Mouse (Mus musculus) lung, adult 2 months (tissue): ENCODE measurements around the gene Gtsf2.
"Not testable (repeated sequence)": the region's sequence is repeated elsewhere in the genome, so short reads cannot be mapped to it uniquely, and the experiment has no call there.

ENCODE experiments used
- CTCF ChIP-seq: fragments of 200-500 bp; IDR thresholded peaks from 2 replicates; pipeline ENCODE4 v1.5.1; 2011; ENCODE audit warnings: mild to moderate bottlenecking, low read length, control low read depth; ENCODE audit not compliant: insufficient read depth
- POLR2A ChIP-seq: fragments of 200-500 bp; IDR thresholded peaks from 2 replicates; pipeline ENCODE4 v1.6.1; 2011; ENCODE audit warnings: low read depth, mild to moderate bottlenecking, control low read depth, low read length, borderline replicate concordance; ENCODE audit errors: extremely low read depth

DNA sequence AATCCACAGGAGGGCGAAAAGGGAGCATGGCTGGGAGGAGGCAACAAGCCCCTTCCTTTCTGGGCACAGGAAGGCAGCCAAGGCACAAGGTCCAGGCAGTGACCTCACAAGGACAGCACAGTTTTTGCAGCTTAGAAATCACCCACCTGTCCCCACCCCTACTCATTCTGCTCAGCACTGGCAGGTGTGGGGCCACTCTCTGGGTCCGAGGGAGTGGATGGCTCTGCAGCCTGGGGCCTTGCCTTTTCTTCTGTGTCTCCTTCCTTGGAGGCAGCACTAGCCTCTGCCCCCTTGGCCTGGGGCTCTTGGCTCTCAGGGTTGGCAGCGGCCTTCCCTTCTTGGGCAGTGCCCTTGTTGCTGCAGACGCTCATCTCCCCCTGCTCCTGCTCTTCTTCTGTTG lies 2.3 kb downstream of the Gtsf2 start:
- not testable (repeated sequence) for TF ChIP-seq CTCF, POLR2A
